Mouse (Mus musculus): ENCODE measurements around the gene Acacb. TPM values are rescaled to one million over a fixed set of nuclear protein-coding genes. Genes with fewer than 3 reads are reported as not detected.

The Acacb gene
- 3.6 and 5.6 TPM in 2 replicates for polyA plus RNA-seq (2014; fragmentation: Nextera tagmentation; extraction: Ambion mirVana)

GRCm38 (mm10) chr5:114146028-114146888, at the start of gene Acacb:
Gene Acacb, plus strand, starts transcription at chr5:114146535.
- 56% methylated on average over 19 of the region's 19 CpGs for WGBS

GRCm38 (mm10) chr5:114099709-114100389, 46.5 kb upstream of the Acacb start:
- Histone ChIP-seq H3K27me3 (ENCODE audit: control insufficient read depth, insufficient read depth, low read length) (no peaks in the 10 kb centered on the region), H3K9ac (replicated peaks; ENCODE audit: low read length) (peak overlapping the region; percentile 95), H3K4me1 (ENCODE audit: control insufficient read depth, insufficient read depth, low read length) (peaks cover 13% of the 10 kb centered on the region), H3K27ac (replicated peaks; ENCODE audit: low read depth, low read length) (peak overlapping the region; percentile 80), H3K9me3 (ENCODE audit: control insufficient read depth, low read length) (no peaks in the 10 kb centered on the region), H3K4me2 (ENCODE audit: low read length) (peak overlapping the region; percentile 84), H3K4me3 (replicated peaks; ENCODE audit: low read depth, low read length) (peak overlapping the region; percentile 92), H3K36me3 (ENCODE audit: control insufficient read depth, insufficient read depth, low read length) (peaks cover 16% of the 10 kb centered on the region; the same call in 1 of the 2 replicates)
- WGBS, result 7% methylated on average over 37 of the region's 37 CpGs
- peak; percentile 95 for DNase-seq
- ATAC-seq (ENCODE audit: low FRiP score, low TSS enrichment), result peak; percentile 92

More at GRCm38 (mm10) chr5:114146028-114146888, at the start of gene Acacb:
- H3K4me2 ChIP-seq (ENCODE audit: low read length), result no peak within 1 kb of the TSS
- no peaks in the 10 kb centered on the region for H3K27me3 ChIP-seq (ENCODE audit: control insufficient read depth, insufficient read depth, low read length)
- ATAC-seq (ENCODE audit: low FRiP score, low TSS enrichment) (no peak), DNase-seq (no peak)
- H3K9ac ChIP-seq (replicated peaks; ENCODE audit: low read length), result no peak within 1 kb of the TSS
- no peaks in the 10 kb centered on the region for H3K9me3 ChIP-seq (ENCODE audit: control insufficient read depth, low read length)
- peaks cover 3% of the 10 kb centered on the region; the same call in 1 of the 2 replicates for H3K4me1 ChIP-seq (ENCODE audit: control insufficient read depth, insufficient read depth, low read length)
- H3K27ac ChIP-seq (replicated peaks; ENCODE audit: low read depth, low read length), result no peak within 1 kb of the TSS
- H3K4me3 ChIP-seq (replicated peaks; ENCODE audit: low read depth, low read length), result no peak within 1 kb of the TSS
- H3K36me3 ChIP-seq (ENCODE audit: control insufficient read depth, insufficient read depth, low read length), result no peaks in the 10 kb centered on the region

- Histone ChIP-seq H3K9ac (replicated peaks; ENCODE audit: low read length) (peak overlapping the region; percentile 95), H3K9me3 (ENCODE audit: control insufficient read depth, low read length) (no peaks in the 10 kb centered on the region), H3K27me3 (ENCODE audit: control insufficient read depth, insufficient read depth, low read length) (no peaks in the 10 kb centered on the region), H3K4me2 (ENCODE audit: low read length) (peak overlapping the region; percentile 84), H3K4me1 (ENCODE audit: control insufficient read depth, insufficient read depth, low read length) (peaks cover 13% of the 10 kb centered on the region), H3K36me3 (ENCODE audit: control insufficient read depth, insufficient read depth, low read length) (peaks cover 23% of the 10 kb centered on the region), H3K4me3 (replicated peaks; ENCODE audit: low read depth, low read length) (peak overlapping the region; percentile 92), H3K27ac (replicated peaks; ENCODE audit: low read depth, low read length) (peak overlapping the region; percentile 80)
- 3% methylated on average over 58 of the region's 64 CpGs for WGBS
- ATAC-seq (ENCODE audit: low FRiP score, low TSS enrichment), result peak; percentile 69; the same call in 1 of the 2 replicates
- no peak for DNase-seq
These were observed 45.8 kb upstream of the Acacb start for GRCm38 (mm10) chr5:114100390-114101099.

GRCm38 (mm10) chr5:114101873-114102272, 44.5 kb upstream of the Acacb start:
- Histone ChIP-seq H3K27ac (replicated peaks; ENCODE audit: low read depth, low read length) (no peak overlapping the region), H3K4me1 (ENCODE audit: control insufficient read depth, insufficient read depth, low read length) (peaks cover 13% of the 10 kb centered on the region), H3K36me3 (ENCODE audit: control insufficient read depth, insufficient read depth, low read length) (peaks cover 36% of the 10 kb centered on the region), H3K27me3 (ENCODE audit: control insufficient read depth, insufficient read depth, low read length) (no peaks in the 10 kb centered on the region), H3K4me3 (replicated peaks; ENCODE audit: low read depth, low read length) (no peak overlapping the region), H3K4me2 (ENCODE audit: low read length) (no peak overlapping the region; the same call in 1 of the 2 replicates), H3K9me3 (ENCODE audit: control insufficient read depth, low read length) (no peaks in the 10 kb centered on the region), H3K9ac (replicated peaks; ENCODE audit: low read length) (no peak overlapping the region)
- 92% methylated on average over 4 of the region's 4 CpGs for WGBS
- no peak for ATAC-seq (ENCODE audit: low FRiP score, low TSS enrichment)
- no peak for DNase-seq

GRCm38 (mm10) chr5:114102807-114103206, 43.5 kb upstream of the Acacb start:
- Histone ChIP-seq H3K27me3 (ENCODE audit: control insufficient read depth, insufficient read depth, low read length) (no peaks in the 10 kb centered on the region), H3K36me3 (ENCODE audit: control insufficient read depth, insufficient read depth, low read length) (peaks cover 38% of the 10 kb centered on the region), H3K4me3 (replicated peaks; ENCODE audit: low read depth, low read length) (no peak overlapping the region), H3K9ac (replicated peaks; ENCODE audit: low read length) (no peak overlapping the region), H3K27ac (replicated peaks; ENCODE audit: low read depth, low read length) (no peak overlapping the region), H3K9me3 (ENCODE audit: control insufficient read depth, low read length) (no peaks in the 10 kb centered on the region), H3K4me2 (ENCODE audit: low read length) (no peak overlapping the region), H3K4me1 (ENCODE audit: control insufficient read depth, insufficient read depth, low read length) (peaks cover 13% of the 10 kb centered on the region)
- no peak for DNase-seq
- no peak for ATAC-seq (ENCODE audit: low FRiP score, low TSS enrichment)
- 78% methylated on average over 1 of the region's 1 CpGs for whole genome bisulfite sequencing

- Histone ChIP-seq H3K4me2 (ENCODE audit: low read length) (no peak overlapping the region), H3K9me3 (ENCODE audit: control insufficient read depth, low read length) (no peaks in the 10 kb centered on the region), H3K4me1 (ENCODE audit: control insufficient read depth, insufficient read depth, low read length) (peaks cover under 1% of the 10 kb centered on the region; the same call in 1 of the 2 replicates), H3K4me3 (replicated peaks; ENCODE audit: low read depth, low read length) (no peak overlapping the region), H3K27ac (replicated peaks; ENCODE audit: low read depth, low read length) (no peak overlapping the region), H3K27me3 (ENCODE audit: control insufficient read depth, insufficient read depth, low read length) (no peaks in the 10 kb centered on the region), H3K36me3 (ENCODE audit: control insufficient read depth, insufficient read depth, low read length) (peaks cover 75% of the 10 kb centered on the region), H3K9ac (replicated peaks; ENCODE audit: low read length) (no peak overlapping the region)
- ATAC-seq (ENCODE audit: low FRiP score, low TSS enrichment), result no peak
- DNase-seq, result no peak
- 88% methylated on average over 16 of the region's 16 CpGs for WGBS
These were observed 39.9 kb upstream of the Acacb start for GRCm38 (mm10) chr5:114106391-114106935.

- H3K9ac ChIP-seq (replicated peaks; ENCODE audit: low read length), result no peak overlapping the region
- H3K36me3 ChIP-seq (ENCODE audit: control insufficient read depth, insufficient read depth, low read length), result peaks cover 93% of the 10 kb centered on the region
- H3K4me1 ChIP-seq (ENCODE audit: control insufficient read depth, insufficient read depth, low read length), result no peaks in the 10 kb centered on the region
- ATAC-seq (ENCODE audit: low FRiP score, low TSS enrichment) (no peak), DNase-seq (no peak)
- WGBS, result 89% methylated on average over 6 of the region's 6 CpGs
- H3K4me3 ChIP-seq (replicated peaks; ENCODE audit: low read depth, low read length), result no peak overlapping the region
- H3K4me2 ChIP-seq (ENCODE audit: low read length), result no peak overlapping the region
- H3K9me3 ChIP-seq (ENCODE audit: control insufficient read depth, low read length), result no peaks in the 10 kb centered on the region
- no peaks in the 10 kb centered on the region for H3K27me3 ChIP-seq (ENCODE audit: control insufficient read depth, insufficient read depth, low read length)
- no peak overlapping the region for H3K27ac ChIP-seq (replicated peaks; ENCODE audit: low read depth, low read length)
These were observed 33.0 kb upstream of the Acacb start for GRCm38 (mm10) chr5:114113334-114113733.

GRCm38 (mm10) chr5:114115030-114115429, 31.3 kb upstream of the Acacb start:
- peaks cover 93% of the 10 kb centered on the region for H3K36me3 ChIP-seq (ENCODE audit: control insufficient read depth, insufficient read depth, low read length)
- no peak for ATAC-seq (ENCODE audit: low FRiP score, low TSS enrichment)

More at GRCm38 (mm10) chr5:114115030-114115429, 31.3 kb upstream of the Acacb start:
- Histone ChIP-seq H3K4me1 (ENCODE audit: control insufficient read depth, insufficient read depth, low read length) (no peaks in the 10 kb centered on the region), H3K27me3 (ENCODE audit: control insufficient read depth, insufficient read depth, low read length) (no peaks in the 10 kb centered on the region), H3K9ac (replicated peaks; ENCODE audit: low read length) (no peak overlapping the region), H3K4me2 (ENCODE audit: low read length) (no peak overlapping the region), H3K9me3 (ENCODE audit: control insufficient read depth, low read length) (no peaks in the 10 kb centered on the region), H3K4me3 (replicated peaks; ENCODE audit: low read depth, low read length) (no peak overlapping the region), H3K27ac (replicated peaks; ENCODE audit: low read depth, low read length) (no peak overlapping the region)
- 90% methylated on average over 5 of the region's 5 CpGs for WGBS
- no peak for DNase-seq

All from midbrain, embryonic 14.5 days (tissue).